ENCODE assay signal across 13 mouse cellular contexts in the genomic region with DNA sequence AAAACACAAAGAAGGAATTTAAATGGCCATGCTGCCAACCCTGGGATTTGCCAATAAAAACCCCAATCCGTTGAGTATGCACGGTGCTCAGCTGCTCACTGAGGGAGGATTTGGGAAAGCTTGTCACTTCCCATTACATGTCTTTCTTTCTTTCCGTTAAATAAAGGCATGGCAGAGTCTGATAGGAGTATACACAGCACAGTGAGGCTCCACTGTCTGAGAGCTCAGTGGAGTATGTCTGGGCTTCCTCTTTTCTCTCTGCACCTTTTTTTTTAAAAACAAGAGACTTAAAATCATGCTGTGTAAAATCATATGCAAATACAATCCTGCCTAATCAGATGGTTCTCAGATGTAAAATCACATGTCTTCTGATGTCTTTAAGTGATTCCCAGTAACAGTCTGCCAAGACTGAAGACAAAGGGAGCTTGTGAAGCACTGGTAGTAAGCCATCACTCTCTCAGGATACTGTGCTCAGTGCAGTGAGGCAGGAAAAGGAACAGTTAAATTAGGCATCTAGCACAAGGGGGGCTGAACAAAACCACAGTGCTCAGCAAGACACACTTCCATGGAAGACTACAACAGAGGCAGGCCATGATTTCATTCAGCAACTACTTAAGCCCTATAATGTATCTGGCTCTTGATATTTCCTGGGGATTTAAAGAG. TPM values are rescaled to one million over a fixed set of nuclear protein-coding genes. Genes with fewer than 3 reads are reported as not detected.
DNase-seq lines count a peak whose midpoint lies in the region; ATAC-seq lines count a peak whose summit lies in the region.
"Had no signal": no experiment of that assay in that cellular context is flagged by ENCODE, and none has a peak within 500 bp of the region (broad histone marks: within the 10 kb centered on the region; RNA-seq: fewer than 3 reads in every experiment).

No protein-coding gene starts in this region.

- no peak overlapping the region for H3K4me3 ChIP-seq in forebrain, embryonic 13.5 days
- no peak overlapping the region for H3K4me3 ChIP-seq in forebrain, embryonic 10.5 days
- H3K4me3 ChIP-seq in hindbrain, embryonic 15.5 days = no peak overlapping the region
- H3K4me3 ChIP-seq in neural tube, embryonic 15.5 days (replicated peaks) = no peak overlapping the region

- peak; percentile 91 for ATAC-seq in forebrain, embryonic 13.5 days
- ATAC-seq in hindbrain, embryonic 15.5 days (ENCODE audit: low FRiP score, low read depth) = peak; percentile 81
- peak; percentile 80 for ATAC-seq in neural tube, embryonic 15.5 days (ENCODE audit: low FRiP score)
- ATAC-seq: intestine, postnatal 0 days; lung, postnatal 0 days had no signal

- peaks cover 39% of the 10 kb centered on the region for H3K36me3 ChIP-seq in forebrain, embryonic 13.5 days (ENCODE audit: poor library complexity, severe bottlenecking)
- peaks cover 32% of the 10 kb centered on the region for H3K36me3 ChIP-seq in forebrain, embryonic 10.5 days (replicated peaks)
- peaks cover 19% of the 10 kb centered on the region for H3K36me3 ChIP-seq in hindbrain, embryonic 15.5 days
- H3K36me3 ChIP-seq in neural tube, embryonic 15.5 days = peaks cover 22% of the 10 kb centered on the region

- H3K27ac ChIP-seq in forebrain, embryonic 13.5 days = peak overlapping the region; percentile 84
- no peak overlapping the region for H3K27ac ChIP-seq in forebrain, embryonic 10.5 days
- H3K27ac ChIP-seq in hindbrain, embryonic 15.5 days (replicated peaks) = peak overlapping the region; percentile 72
- H3K27ac ChIP-seq in neural tube, embryonic 15.5 days (replicated peaks) = peak overlapping the region; percentile 67

- DNase-seq in forebrain, embryonic 10.5 days (ENCODE audit: extremely low spot score, low spot score) = no peak
- DNase-seq in brain, adult 2 months (ENCODE audit: low read depth, low spot score) = peak; percentile 47
- DNase-seq in cerebellum, adult 9-11 months = no peak
- DNase-seq in thymus, postnatal 25 days = no peak
- DNase-seq in gastrocnemius, postnatal 25 days = no peak
- DNase-seq: adrenal gland, postnatal 36 days; right cerebral cortex, postnatal 4 days had no signal

- no peaks in the 10 kb centered on the region for H3K27me3 ChIP-seq in forebrain, embryonic 13.5 days
- H3K27me3 ChIP-seq in forebrain, embryonic 10.5 days (ENCODE audit: poor library complexity, severe bottlenecking) = no peaks in the 10 kb centered on the region
- no peaks in the 10 kb centered on the region for H3K27me3 ChIP-seq in hindbrain, embryonic 15.5 days
- H3K27me3 ChIP-seq in neural tube, embryonic 15.5 days (replicated peaks) = no peaks in the 10 kb centered on the region

- H3K9ac ChIP-seq in forebrain, embryonic 13.5 days = no peak overlapping the region
- no peak overlapping the region for H3K9ac ChIP-seq in hindbrain, embryonic 15.5 days
- H3K9ac ChIP-seq in neural tube, embryonic 15.5 days (replicated peaks) = no peak overlapping the region

- 52% methylated on average over 3 of the region's 3 CpGs for WGBS in forebrain, embryonic 13.5 days
- WGBS in forebrain, embryonic 10.5 days = 83% methylated on average over 3 of the region's 3 CpGs
- WGBS in hindbrain, embryonic 15.5 days = 55% methylated on average over 3 of the region's 3 CpGs
- 39% methylated on average over 3 of the region's 3 CpGs for WGBS in neural tube, embryonic 15.5 days

- no peaks in the 10 kb centered on the region for H3K9me3 ChIP-seq in forebrain, embryonic 13.5 days (replicated peaks)
- H3K9me3 ChIP-seq in forebrain, embryonic 10.5 days = no peaks in the 10 kb centered on the region
- H3K9me3 ChIP-seq in hindbrain, embryonic 15.5 days = no peaks in the 10 kb centered on the region
- H3K9me3 ChIP-seq in neural tube, embryonic 15.5 days (replicated peaks) = no peaks in the 10 kb centered on the region

- no peak overlapping the region for H3K4me2 ChIP-seq in forebrain, embryonic 13.5 days
- H3K4me2 ChIP-seq in hindbrain, embryonic 15.5 days = no peak overlapping the region
- no peak overlapping the region for H3K4me2 ChIP-seq in neural tube, embryonic 15.5 days
- H3K4me2 ChIP-seq: heart, embryonic 11.5 days had no signal

- H3K4me1 ChIP-seq in forebrain, embryonic 13.5 days = peaks cover 10% of the 10 kb centered on the region
- H3K4me1 ChIP-seq in forebrain, embryonic 10.5 days = no peaks in the 10 kb centered on the region
- H3K4me1 ChIP-seq in hindbrain, embryonic 15.5 days (replicated peaks) = peaks cover 13% of the 10 kb centered on the region
- H3K4me1 ChIP-seq in neural tube, embryonic 15.5 days = peaks cover 16% of the 10 kb centered on the region

RNA-seq across cellular contexts. Expression of a gene that starts 17.5 kb away (rescaled TPM):
- 33.9 and 46.5 TPM in 2 replicates for polyA plus RNA-seq in forebrain, embryonic 13.5 days (2015; fragmentation: Nextera tagmentation; extraction: Ambion mirVana)
- 19.0 and 20.9 TPM in 2 replicates for polyA plus RNA-seq in forebrain, embryonic 10.5 days (2016; fragmentation: Nextera tagmentation; extraction: Ambion mirVana)
- polyA plus RNA-seq in hindbrain, embryonic 15.5 days (2015; fragmentation: Nextera tagmentation; extraction: Ambion mirVana) = 38.5 and 47.3 TPM in 2 replicates
- 41.3 and 49.3 TPM in 2 replicates for polyA plus RNA-seq in neural tube, embryonic 15.5 days (2015; fragmentation: Nextera tagmentation; extraction: Ambion mirVana)
- total RNA-seq in gastrocnemius, postnatal 25 days (2021) = 10 to 100 TPM; 49.3 to 60.3 TPM
